In genomic region chr5:115326875-115327609, GRCm38 (mm10) we compare ENCODE assay signal across 8 mouse cellular contexts. TPM values are rescaled to one million over a fixed set of nuclear protein-coding genes. Genes with fewer than 3 reads are reported as not detected.
DNase-seq lines count a peak whose midpoint lies in the region; ATAC-seq and TF ChIP-seq lines count a peak whose summit lies in the region.

TSS of gene Srsf9 (plus strand) at chr5:115327177.

- H3K9ac ChIP-seq in forebrain, postnatal 0 days = peak within 1 kb of the TSS; percentile 85
- peak within 1 kb of the TSS; percentile 94 for H3K9ac ChIP-seq in lung, embryonic 16.5 days (ENCODE audit: low read length)

- H3K4me1 ChIP-seq in G1E (ENCODE audit: insufficient read depth, low read depth, low read length) = peaks cover 44% of the 10 kb centered on the region
- peaks cover 9% of the 10 kb centered on the region; the same call in 1 of the 2 replicates for H3K4me1 ChIP-seq in forebrain, postnatal 0 days (ENCODE audit: insufficient read depth)
- peaks cover 16% of the 10 kb centered on the region for H3K4me1 ChIP-seq in lung, embryonic 16.5 days (replicated peaks; ENCODE audit: control insufficient read depth, insufficient read depth, low read length)

- no peaks in the 10 kb centered on the region for H3K27me3 ChIP-seq in G1E (ENCODE audit: insufficient read depth, low read length)
- H3K27me3 ChIP-seq in forebrain, postnatal 0 days (ENCODE audit: insufficient read depth, low read length) = no peaks in the 10 kb centered on the region
- H3K27me3 ChIP-seq in lung, embryonic 16.5 days (ENCODE audit: control insufficient read depth, insufficient read depth, low read depth, low read length) = no peaks in the 10 kb centered on the region

- TF ChIP-seq CTCF in G1E (IDR thresholded peaks at IDR 0.05; ENCODE audit: low read depth, low read length) = no peak
- no peak for TF ChIP-seq CTCF in forebrain, postnatal 0 days (IDR thresholded peaks at IDR 0.05; ENCODE audit: low read depth)

- DNase-seq in G1E (ENCODE audit: low spot score) = peak; percentile 87
- DNase-seq in cerebellum, adult 18-20 months = peak; percentile 93 to 98
- peak; percentile 97 for DNase-seq in forebrain, postnatal 0 days
- peak; percentile 98 for DNase-seq in heart, postnatal 4 days
- DNase-seq in layer of hippocampus, adult 9-10 months (ENCODE audit: low spot score) = peak; percentile 80
- DNase-seq in ovary, postnatal 10 days (ENCODE audit: low spot score) = peak; percentile 97
- peak; percentile 94 to 98 for DNase-seq in thymus, postnatal 10 days (ENCODE audit: low spot score in 2 of 2)

- H3K4me2 ChIP-seq in forebrain, postnatal 0 days (ENCODE audit: low read depth) = peak within 1 kb of the TSS; percentile 90
- peak within 1 kb of the TSS; percentile 72 for H3K4me2 ChIP-seq in lung, embryonic 16.5 days (ENCODE audit: low read depth, low read length)

- under 1% methylated on average over 89 of the region's 97 CpGs for WGBS in forebrain, postnatal 0 days
- WGBS in lung, embryonic 16.5 days = 0% methylated on average over 85 of the region's 97 CpGs

- no peaks in the 10 kb centered on the region for H3K9me3 ChIP-seq in G1E (replicated peaks)
- H3K9me3 ChIP-seq in forebrain, postnatal 0 days (ENCODE audit: low read length) = no peaks in the 10 kb centered on the region
- no peaks in the 10 kb centered on the region for H3K9me3 ChIP-seq in lung, embryonic 16.5 days (ENCODE audit: control insufficient read depth, low read length)

- H3K27ac ChIP-seq in forebrain, postnatal 0 days (ENCODE audit: low read depth, low read length) = peak within 1 kb of the TSS; percentile 84
- peak within 1 kb of the TSS; percentile 86 for H3K27ac ChIP-seq in lung, embryonic 16.5 days (ENCODE audit: low read length)

- H3K4me3 ChIP-seq in G1E (ENCODE audit: low read depth, low read length) = peak within 1 kb of the TSS; percentile 97
- H3K4me3 ChIP-seq in forebrain, postnatal 0 days (ENCODE audit: low read depth, low read length) = peak within 1 kb of the TSS; percentile 82
- H3K4me3 ChIP-seq in lung, embryonic 16.5 days (ENCODE audit: low read length) = peak within 1 kb of the TSS; percentile 90

- H3K36me3 ChIP-seq in G1E (replicated peaks) = peaks cover 45% of the 10 kb centered on the region
- H3K36me3 ChIP-seq in forebrain, postnatal 0 days (ENCODE audit: insufficient read depth) = peaks cover 21% of the 10 kb centered on the region
- H3K36me3 ChIP-seq in lung, embryonic 16.5 days (ENCODE audit: control insufficient read depth, insufficient read depth, low read length) = peaks cover 7% of the 10 kb centered on the region

- ATAC-seq in G1E (ENCODE audit: extremely low read depth, insufficient number of reproducible peaks, low FRiP score, poor library complexity, severe bottlenecking) = peak; percentile 77
- ATAC-seq in forebrain, postnatal 0 days = peak; percentile 95
- peak; percentile 96 for ATAC-seq in lung, embryonic 16.5 days (ENCODE audit: low read depth)

RNA-seq across cellular contexts. Expression of gene Srsf9, which starts in this region (rescaled TPM):
- total RNA-seq in G1E (2014; fragmentation: Nextera tagmentation) (38.1 and 47.6 TPM in 2 replicates), G1E (2017) (88.0 and 111 TPM in 2 replicates)
- polyA plus RNA-seq in G1E (2012) = 114 and 127 TPM in 2 replicates
- 43.7 and 49.9 TPM in 2 replicates for total RNA-seq in forebrain, postnatal 0 days (2014; rRNA removed)
- 112 and 117 TPM in 2 replicates for polyA plus RNA-seq in forebrain, postnatal 0 days (2015; fragmentation: Nextera tagmentation; extraction: Ambion mirVana)
- 10 to 100 TPM; 39.1 to 42.4 TPM for total RNA-seq in heart, postnatal 4 days (2021)
- polyA plus RNA-seq in lung, embryonic 16.5 days (2015; fragmentation: Nextera tagmentation; extraction: Ambion mirVana) = 157 and 223 TPM in 2 replicates

Comparison
In these comparisons a context has a peak if more than half of its experiments do, and no peak if none do; other contexts are left out.
1. Peak in every context shown above with its lines: DNase-seq, ATAC-seq, H3K4me3 ChIP-seq and H3K27ac ChIP-seq.